23 mouse cellular contexts compared by ENCODE assay signal in genomic region chr5:38422426-38422825, GRCm38 (mm10).
DNase-seq lines count a peak whose midpoint lies in the region; ATAC-seq lines count a peak whose summit lies in the region.
"Had no signal": no experiment of that assay in that cellular context is flagged by ENCODE, and none has a peak within 500 bp of the region (broad histone marks: within the 10 kb centered on the region; RNA-seq: fewer than 3 reads in every experiment).

No protein-coding gene starts in this region.

- no peaks in the 10 kb centered on the region for H3K27me3 ChIP-seq in hindbrain, embryonic 11.5 days (ENCODE audit: control insufficient read depth, insufficient read depth, low read length)
- no peaks in the 10 kb centered on the region for H3K27me3 ChIP-seq in hindbrain, embryonic 12.5 days
- H3K27me3 ChIP-seq: limb, embryonic 13.5 days; liver, embryonic 13.5 days; Patski had no signal

- H3K36me3 ChIP-seq in hindbrain, embryonic 11.5 days (ENCODE audit: control insufficient read depth, insufficient read depth, low read length): no peaks in the 10 kb centered on the region
- no peaks in the 10 kb centered on the region for H3K36me3 ChIP-seq in hindbrain, embryonic 12.5 days
- H3K36me3 ChIP-seq: limb, embryonic 13.5 days; liver, embryonic 13.5 days had no signal

- H3K9me3 ChIP-seq in hindbrain, embryonic 11.5 days (ENCODE audit: control insufficient read depth, low read length): no peaks in the 10 kb centered on the region
- H3K9me3 ChIP-seq in hindbrain, embryonic 12.5 days (replicated peaks): no peaks in the 10 kb centered on the region
- H3K9me3 ChIP-seq: limb, embryonic 13.5 days; liver, embryonic 13.5 days had no signal

- no peak for ATAC-seq in hindbrain, embryonic 11.5 days (ENCODE audit: low FRiP score)
- no peak for ATAC-seq in hindbrain, embryonic 12.5 days (ENCODE audit: low FRiP score)
- ATAC-seq: inflammation-experienced regulatory T-cells, adult 6 months; Patski had no signal

- WGBS in hindbrain, embryonic 11.5 days: 13% methylated on average over 4 of the region's 4 CpGs
- WGBS in hindbrain, embryonic 12.5 days: 18% methylated on average over 4 of the region's 4 CpGs

- no peak overlapping the region for H3K27ac ChIP-seq in hindbrain, embryonic 11.5 days (ENCODE audit: low read depth, low read length)
- no peak overlapping the region for H3K27ac ChIP-seq in hindbrain, embryonic 12.5 days
- H3K27ac ChIP-seq: gastrocnemius, adult 2 months; limb, embryonic 13.5 days; liver, embryonic 13.5 days; stomach, postnatal 0 days had no signal

- peak; percentile 20 for DNase-seq in hindbrain, embryonic 11.5 days (ENCODE audit: low spot score)
- DNase-seq in Muller cell, postnatal 12 days (ENCODE audit: inconsistent ontology term): peak; percentile 60
- DNase-seq in ZHBTc4 (ENCODE audit: low read depth, low spot score): peak; percentile 53
- peak; percentile 24 for DNase-seq in mesoderm, embryonic 11.5 days (ENCODE audit: low read depth, low spot score)
- DNase-seq in gastrocnemius, postnatal 4 days (ENCODE audit: low spot score in 2 of 2): no peak
- DNase-seq in frontal cortex, postnatal 10 days (ENCODE audit: low spot score in 2 of 2): no peak
- DNase-seq: adrenal gland, postnatal 36 days; cerebellum, adult 9-10 months; gastrocnemius, adult 2 months; heart, adult 18-20 months; heart, postnatal 36 days; kidney, adult 2 months; kidney, postnatal 10 days; layer of hippocampus, postnatal 36 days; liver, embryonic 13.5 days; lung, embryonic 14.5 days; lung, postnatal 4 days; midbrain, embryonic 14.5 days had no signal

- H3K4me2 ChIP-seq in hindbrain, embryonic 11.5 days (replicated peaks; ENCODE audit: low read depth, low read length): no peak overlapping the region
- no peak overlapping the region for H3K4me2 ChIP-seq in hindbrain, embryonic 12.5 days (replicated peaks)
- H3K4me2 ChIP-seq: limb, embryonic 13.5 days; liver, embryonic 13.5 days; lung, embryonic 14.5 days had no signal

- no peaks in the 10 kb centered on the region for H3K4me1 ChIP-seq in hindbrain, embryonic 11.5 days (replicated peaks; ENCODE audit: control insufficient read depth, insufficient read depth, low read length)
- H3K4me1 ChIP-seq in hindbrain, embryonic 12.5 days: peaks cover 5% of the 10 kb centered on the region
- H3K4me1 ChIP-seq: limb, embryonic 13.5 days had no signal

- no peak overlapping the region for H3K4me3 ChIP-seq in hindbrain, embryonic 11.5 days (ENCODE audit: low read depth, low read length)
- no peak overlapping the region for H3K4me3 ChIP-seq in hindbrain, embryonic 12.5 days
- H3K4me3 ChIP-seq: gastrocnemius, adult 2 months; limb, embryonic 13.5 days; liver, embryonic 13.5 days had no signal

- H3K9ac ChIP-seq in hindbrain, embryonic 11.5 days (ENCODE audit: low read depth, low read length): no peak overlapping the region
- H3K9ac ChIP-seq in hindbrain, embryonic 12.5 days: no peak overlapping the region
- H3K9ac ChIP-seq: limb, embryonic 13.5 days; liver, embryonic 13.5 days; lung, embryonic 14.5 days had no signal

Comparison
In these comparisons a context has a peak if more than half of its experiments do, and no peak if none do; other contexts are left out.
1. DNase-seq: peak in hindbrain, embryonic 11.5 days (single experiment), Muller cell, postnatal 12 days (single experiment), ZHBTc4 (single experiment) and mesoderm, embryonic 11.5 days (single experiment); none in gastrocnemius, postnatal 4 days (0 of 2) and frontal cortex, postnatal 10 days (0 of 2).